Mouse (Mus musculus): ENCODE results near the gene Fam166a.

- TF ChIP-seq CTCF (IDR thresholded peaks at IDR 0.05; ENCODE audit: low read depth), result no peak
- TF ChIP-seq EP300 (IDR thresholded peaks at IDR 0.05; ENCODE audit: low read depth), result no peak
Observed at GRCm38 (mm10) chr2:25266720-25267119, 48.2 kb downstream of the Fam166a start.
